Mouse (Mus musculus): ENCODE results near the gene Lin7b. TPM values are rescaled to one million over a fixed set of nuclear protein-coding genes. Genes with fewer than 3 reads are reported as not detected.
A peak's percentile ranks its signal among the peaks of the same experiment; 100 is the strongest.
"Not testable (repeated sequence)": the region's sequence is repeated elsewhere in the genome, so short reads cannot be mapped to it uniquely, and the experiment has no call there.

Lin7b gene
- polyA plus RNA-seq, 1 experiment from 2014 or later = 39.9 TPM

DNA sequence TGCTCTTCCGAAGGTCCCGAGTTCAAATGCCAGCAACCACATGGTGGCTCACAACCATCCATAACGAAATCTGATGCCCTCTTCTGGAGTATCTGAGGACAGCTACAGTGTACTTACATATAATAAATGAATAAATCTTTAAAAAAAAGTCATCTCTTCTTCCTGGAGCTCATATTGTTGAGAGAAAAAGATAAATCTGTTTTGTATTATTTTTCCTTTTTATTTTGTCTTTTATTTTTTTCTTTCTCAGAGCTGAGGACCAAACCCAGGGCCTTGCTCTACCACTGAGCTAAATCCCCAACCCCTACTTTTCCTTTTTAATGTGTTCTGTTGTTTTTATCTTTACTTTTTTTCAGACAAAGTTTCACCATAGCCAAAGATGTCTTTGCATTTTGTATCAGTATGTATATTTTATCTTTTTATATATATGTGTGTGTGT is 26.0 kb upstream of the Lin7b start:
- H3K4me2 ChIP-seq (ENCODE audit: low read length) = peak overlapping the region; percentile 62
- H3K27me3 ChIP-seq (ENCODE audit: control insufficient read depth, insufficient read depth, low read depth, low read length); H3K36me3 ChIP-seq (ENCODE audit: control insufficient read depth, insufficient read depth, low read length); H3K9me3 ChIP-seq (replicated peaks; ENCODE audit: control insufficient read depth, low read length, poor library complexity, severe bottlenecking): not testable (repeated sequence)
- H3K4me1 ChIP-seq (ENCODE audit: control insufficient read depth, insufficient read depth, low read length) = peaks cover 20% of the 10 kb centered on the region
- 4% methylated on average over 3 of the region's 3 CpGs for WGBS
- peak overlapping the region; percentile 52; the same call in 1 of the 2 replicates for H3K9ac ChIP-seq (ENCODE audit: low read depth, low read length)
- H3K27ac ChIP-seq (ENCODE audit: low read length) = peak overlapping the region; percentile 88; the same call in 1 of the 2 replicates
- peak; percentile 23; the same call in 1 of the 2 replicates for ATAC-seq
- H3K4me3 ChIP-seq (ENCODE audit: low read depth, low read length) = peak overlapping the region; percentile 48

DNA sequence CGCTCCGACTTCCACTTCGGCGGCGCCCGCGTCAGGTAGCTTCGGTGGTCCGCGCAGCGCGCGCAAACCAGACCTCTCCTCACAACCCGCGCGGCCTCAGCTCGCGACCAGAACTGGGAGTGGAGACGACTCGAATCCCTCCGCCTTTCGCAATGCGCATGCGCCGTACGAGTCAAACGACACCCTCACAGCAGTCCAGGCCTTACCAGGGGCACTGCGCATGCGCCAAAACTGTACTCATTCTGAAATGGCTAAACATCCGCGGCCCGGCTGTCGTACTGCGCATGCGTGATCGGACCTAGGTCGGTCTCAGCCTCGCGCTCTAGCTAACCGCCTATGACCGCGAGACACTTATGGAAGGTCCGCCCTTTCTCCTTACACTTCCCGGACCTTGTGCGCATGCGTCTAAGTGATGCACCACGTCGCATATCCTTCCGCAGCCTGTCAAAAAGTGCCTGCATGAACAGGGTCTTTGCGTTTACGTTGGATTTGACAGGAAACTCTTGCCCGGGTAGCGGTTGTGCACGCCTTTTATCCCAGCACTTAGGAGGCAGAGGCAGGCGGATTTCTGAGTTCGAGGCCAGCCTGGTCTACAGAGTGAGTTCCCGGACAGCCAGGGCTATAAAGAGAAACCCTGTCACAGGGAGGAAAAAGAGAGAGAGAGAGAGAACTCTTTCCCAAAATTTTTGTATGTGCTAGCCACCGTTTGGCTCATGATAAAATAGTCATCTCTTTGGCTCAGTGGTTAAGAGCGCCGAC is 25.4 kb upstream of the Lin7b start, which contains the start of gene Snrnp70:
TSS of gene Snrnp70 (minus strand) at position 165 of the 759 bp plus-strand sequence.
- H3K27me3 ChIP-seq (ENCODE audit: control insufficient read depth, insufficient read depth, low read depth, low read length) = no peaks in the 10 kb centered on the region
- peak within 1 kb of the TSS; percentile 69 for H3K9ac ChIP-seq (ENCODE audit: low read depth, low read length)
- peaks cover 6% of the 10 kb centered on the region; the same call in 1 of the 2 replicates for H3K36me3 ChIP-seq (ENCODE audit: control insufficient read depth, insufficient read depth, low read length)
- no peaks in the 10 kb centered on the region for H3K9me3 ChIP-seq (replicated peaks; ENCODE audit: control insufficient read depth, low read length, poor library complexity, severe bottlenecking)
- ATAC-seq = peak; percentile 96
- peaks cover 20% of the 10 kb centered on the region for H3K4me1 ChIP-seq (ENCODE audit: control insufficient read depth, insufficient read depth, low read length)
- H3K4me2 ChIP-seq (ENCODE audit: low read length) = peak within 1 kb of the TSS; percentile 92
- peak within 1 kb of the TSS; percentile 91 for H3K27ac ChIP-seq (ENCODE audit: low read length)
- H3K4me3 ChIP-seq (ENCODE audit: low read depth, low read length) = peak within 1 kb of the TSS; percentile 48
- under 1% methylated on average over 60 of the region's 60 CpGs for WGBS

DNA sequence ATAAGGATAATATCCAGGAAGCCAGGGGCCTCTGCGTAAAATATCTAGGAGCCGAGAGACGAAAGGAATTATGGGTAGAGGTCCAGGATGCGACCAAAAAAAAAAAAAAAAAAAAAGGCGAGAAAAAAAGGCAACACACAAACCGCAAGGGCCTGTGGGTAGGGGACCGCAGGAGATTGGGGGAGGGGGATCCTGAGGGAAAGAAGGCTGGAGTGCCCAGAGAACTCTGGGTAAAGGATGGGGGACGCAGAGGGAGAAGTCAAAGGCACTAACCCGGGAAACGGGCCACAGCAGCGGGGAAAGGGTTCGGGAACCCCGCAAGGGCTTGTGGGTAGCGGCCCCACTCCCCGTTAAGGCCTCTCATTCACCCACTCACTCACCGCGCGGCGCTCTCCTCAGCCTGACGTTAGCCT is 24.8 kb upstream of the Lin7b start:
- H3K9ac ChIP-seq (ENCODE audit: low read depth, low read length) = peak overlapping the region; percentile 69
- H3K9me3 ChIP-seq (replicated peaks; ENCODE audit: control insufficient read depth, low read length, poor library complexity, severe bottlenecking) = no peaks in the 10 kb centered on the region
- peak overlapping the region; percentile 48 for H3K4me3 ChIP-seq (ENCODE audit: low read depth, low read length)
- peaks cover 20% of the 10 kb centered on the region for H3K4me1 ChIP-seq (ENCODE audit: control insufficient read depth, insufficient read depth, low read length)
- H3K27me3 ChIP-seq (ENCODE audit: control insufficient read depth, insufficient read depth, low read depth, low read length) = no peaks in the 10 kb centered on the region
- H3K27ac ChIP-seq (ENCODE audit: low read length) = peak overlapping the region; percentile 91
- 0% methylated on average over 19 of the region's 20 CpGs for WGBS
- peaks cover 11% of the 10 kb centered on the region for H3K36me3 ChIP-seq (ENCODE audit: control insufficient read depth, insufficient read depth, low read length)
- peak overlapping the region; percentile 92 for H3K4me2 ChIP-seq (ENCODE audit: low read length)
- peak; percentile 80 for ATAC-seq

DNA sequence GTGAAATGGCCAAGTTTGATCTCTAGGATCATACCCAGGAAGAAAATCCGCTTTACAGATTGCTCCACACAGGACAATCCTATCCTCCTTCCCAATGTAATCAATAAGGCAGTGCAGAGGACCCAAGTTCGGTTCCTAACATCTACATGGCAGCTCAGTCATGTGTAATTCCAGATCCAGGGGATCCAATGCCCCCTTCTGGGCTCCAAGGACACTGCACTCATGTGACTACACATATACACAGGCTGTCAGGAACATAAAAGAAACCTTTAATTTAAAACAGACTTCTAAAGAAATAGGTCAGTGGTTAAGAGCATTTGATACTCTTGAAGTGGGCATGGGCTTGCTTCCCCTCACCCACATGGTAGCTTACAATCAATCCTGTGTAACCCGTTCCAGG is 15.7 kb upstream of the Lin7b start:
- no peaks in the 10 kb centered on the region for H3K27me3 ChIP-seq (ENCODE audit: control insufficient read depth, insufficient read depth, low read depth, low read length)
- H3K4me3 ChIP-seq (ENCODE audit: low read depth, low read length) = no peak overlapping the region
- H3K9me3 ChIP-seq (replicated peaks; ENCODE audit: control insufficient read depth, low read length, poor library complexity, severe bottlenecking) = no peaks in the 10 kb centered on the region
- no peak overlapping the region for H3K9ac ChIP-seq (ENCODE audit: low read depth, low read length)
- no peak overlapping the region for H3K27ac ChIP-seq (ENCODE audit: low read length)
- ATAC-seq = no peak
- no peaks in the 10 kb centered on the region for H3K4me1 ChIP-seq (ENCODE audit: control insufficient read depth, insufficient read depth, low read length)
- no peak overlapping the region for H3K4me2 ChIP-seq (ENCODE audit: low read length)
- peaks cover 66% of the 10 kb centered on the region for H3K36me3 ChIP-seq (ENCODE audit: control insufficient read depth, insufficient read depth, low read length)
- WGBS = 93% methylated on average over 3 of the region's 3 CpGs

DNA sequence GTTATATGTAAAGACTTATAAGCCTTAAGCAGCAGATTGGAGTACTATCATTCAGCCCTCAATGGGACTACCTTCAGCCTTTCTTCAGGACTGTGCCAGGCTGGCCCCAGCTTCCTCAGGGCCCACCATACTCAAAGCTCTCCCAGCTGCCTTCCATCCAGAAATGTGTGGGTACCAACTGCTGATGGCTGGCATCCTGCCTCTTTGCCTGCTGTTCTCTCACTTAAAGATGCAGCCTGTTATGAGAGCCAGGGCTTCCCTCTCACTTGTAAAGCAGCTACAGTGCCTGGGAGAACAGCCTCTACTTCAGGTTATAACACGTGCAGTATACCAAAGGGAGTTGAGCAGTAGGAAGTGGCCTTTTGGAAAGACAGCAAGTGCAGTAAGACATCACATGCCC is 5.7 kb upstream of the Lin7b start:
- Histone ChIP-seq H3K4me3 (ENCODE audit: low read depth, low read length) (no peak overlapping the region), H3K4me2 (ENCODE audit: low read length) (no peak overlapping the region), H3K27ac (ENCODE audit: low read length) (no peak overlapping the region), H3K9ac (ENCODE audit: low read depth, low read length) (no peak overlapping the region), H3K9me3 (replicated peaks; ENCODE audit: control insufficient read depth, low read length, poor library complexity, severe bottlenecking) (no peaks in the 10 kb centered on the region), H3K4me1 (ENCODE audit: control insufficient read depth, insufficient read depth, low read length) (no peaks in the 10 kb centered on the region), H3K27me3 (ENCODE audit: control insufficient read depth, insufficient read depth, low read depth, low read length) (no peaks in the 10 kb centered on the region), H3K36me3 (ENCODE audit: control insufficient read depth, insufficient read depth, low read length) (peaks cover 50% of the 10 kb centered on the region)
- ATAC-seq = no peak
- 94% methylated on average over 1 of the region's 1 CpGs for WGBS

DNA sequence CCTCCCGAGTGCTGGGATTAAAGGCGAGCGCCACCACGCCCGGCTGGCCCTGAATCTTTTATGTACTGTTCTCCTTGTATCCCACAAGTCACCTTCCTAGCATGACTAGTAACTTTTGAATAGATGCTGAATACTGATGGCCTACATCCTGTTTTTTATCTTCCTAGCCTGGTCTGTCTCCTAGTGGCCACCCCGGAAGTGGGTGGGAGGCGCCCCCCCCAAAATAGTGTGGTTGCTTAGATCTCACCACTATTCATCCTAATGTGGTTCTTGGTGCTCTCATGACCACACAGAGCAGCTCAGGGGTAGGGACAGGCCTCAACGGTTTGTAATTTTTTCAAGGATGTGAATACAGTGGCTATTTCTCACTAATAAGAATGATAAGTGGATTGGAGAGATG is 4.2 kb upstream of the Lin7b start:
- Histone ChIP-seq H3K27ac (ENCODE audit: low read length) (no peak overlapping the region), H3K27me3 (ENCODE audit: control insufficient read depth, insufficient read depth, low read depth, low read length) (no peaks in the 10 kb centered on the region), H3K4me3 (ENCODE audit: low read depth, low read length) (no peak overlapping the region), H3K9ac (ENCODE audit: low read depth, low read length) (no peak overlapping the region), H3K4me2 (ENCODE audit: low read length) (no peak overlapping the region), H3K36me3 (ENCODE audit: control insufficient read depth, insufficient read depth, low read length) (peaks cover 40% of the 10 kb centered on the region), H3K4me1 (ENCODE audit: control insufficient read depth, insufficient read depth, low read length) (peaks cover 9% of the 10 kb centered on the region; the same call in 1 of the 2 replicates), H3K9me3 (replicated peaks; ENCODE audit: control insufficient read depth, low read length, poor library complexity, severe bottlenecking) (no peaks in the 10 kb centered on the region)
- no peak for ATAC-seq
- 90% methylated on average over 8 of the region's 8 CpGs for WGBS

DNA sequence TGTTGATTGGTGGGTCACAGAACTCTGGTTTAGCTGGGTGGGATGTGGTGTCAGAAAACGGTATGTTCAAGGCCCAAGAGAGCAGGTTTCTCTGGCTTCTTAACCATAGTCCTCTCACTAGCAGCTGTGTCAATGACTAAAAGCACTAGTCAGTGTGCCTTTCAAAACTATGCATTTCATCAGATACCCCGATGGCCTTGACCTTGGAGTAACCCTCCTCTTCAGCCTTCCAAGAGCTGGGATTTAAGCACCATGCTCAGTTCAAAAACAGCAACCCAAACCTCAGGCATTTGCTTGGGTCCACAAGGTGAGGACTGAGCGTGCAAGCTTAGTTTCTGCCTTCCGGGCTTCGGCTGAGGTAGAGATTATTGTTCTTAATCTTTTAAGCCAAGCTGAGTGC is 2.0 kb upstream of the Lin7b start:
- Histone ChIP-seq H3K27ac (ENCODE audit: low read length) (no peak overlapping the region), H3K4me1 (ENCODE audit: control insufficient read depth, insufficient read depth, low read length) (peaks cover 18% of the 10 kb centered on the region), H3K36me3 (ENCODE audit: control insufficient read depth, insufficient read depth, low read length) (peaks cover 22% of the 10 kb centered on the region), H3K9me3 (replicated peaks; ENCODE audit: control insufficient read depth, low read length, poor library complexity, severe bottlenecking) (no peaks in the 10 kb centered on the region), H3K4me3 (ENCODE audit: low read depth, low read length) (no peak overlapping the region), H3K4me2 (ENCODE audit: low read length) (no peak overlapping the region), H3K27me3 (ENCODE audit: control insufficient read depth, insufficient read depth, low read depth, low read length) (peaks cover 3% of the 10 kb centered on the region; the same call in 1 of the 2 replicates), H3K9ac (ENCODE audit: low read depth, low read length) (no peak overlapping the region)
- ATAC-seq = no peak
- WGBS = 76% methylated on average over 5 of the region's 5 CpGs

DNA sequence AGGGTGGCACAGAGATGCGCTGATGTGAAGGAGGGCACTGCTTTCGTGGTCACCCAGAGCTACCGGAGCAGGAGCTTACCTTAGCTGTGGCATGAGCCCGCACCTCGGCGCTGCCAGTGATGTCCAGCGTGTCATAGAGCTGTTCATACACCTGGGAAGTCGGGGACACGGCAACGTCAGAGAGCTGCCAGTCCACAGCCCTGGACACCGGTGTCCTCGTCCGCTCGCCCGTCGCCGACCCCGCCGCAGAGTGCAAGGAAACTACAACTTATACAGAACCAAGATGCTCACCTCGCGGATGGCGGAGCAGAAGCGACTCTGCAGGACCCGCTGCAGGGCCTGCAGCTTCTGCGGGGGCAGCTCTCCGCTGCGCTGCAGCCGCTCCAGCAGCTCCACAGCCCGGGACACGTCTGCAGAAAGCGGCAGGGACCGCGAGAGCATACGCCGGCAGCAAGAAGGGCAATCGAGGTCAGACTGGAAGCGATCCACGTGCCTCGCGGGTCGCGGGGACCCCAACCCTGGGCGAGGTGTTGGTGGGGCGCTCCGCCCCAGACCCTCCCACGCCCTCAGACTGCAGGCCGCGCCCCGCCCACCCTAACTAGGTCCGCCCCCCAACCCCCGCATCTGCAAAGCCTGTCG is 428 bp downstream of the Lin7b start:
- WGBS = 10% methylated on average over 51 of the region's 52 CpGs
- H3K4me3 ChIP-seq (ENCODE audit: low read depth, low read length) = peak overlapping the region; percentile 58
- peak overlapping the region; percentile 53 for H3K27ac ChIP-seq (ENCODE audit: low read length)
- no peak for ATAC-seq
- peaks cover 25% of the 10 kb centered on the region for H3K4me1 ChIP-seq (ENCODE audit: control insufficient read depth, insufficient read depth, low read length)
- peak overlapping the region; percentile 74 for H3K9ac ChIP-seq (ENCODE audit: low read depth, low read length)
- no peaks in the 10 kb centered on the region for H3K9me3 ChIP-seq (replicated peaks; ENCODE audit: control insufficient read depth, low read length, poor library complexity, severe bottlenecking)
- H3K27me3 ChIP-seq (ENCODE audit: control insufficient read depth, insufficient read depth, low read depth, low read length) = peaks cover 3% of the 10 kb centered on the region; the same call in 1 of the 2 replicates
- H3K4me2 ChIP-seq (ENCODE audit: low read length) = peak overlapping the region; percentile 94
- H3K36me3 ChIP-seq (ENCODE audit: control insufficient read depth, insufficient read depth, low read length) = 0 out of 2 replicates have a peak, but pooled peaks cover 5% of the 10 kb centered on the region

Data from midbrain, embryonic 16.5 days (tissue).